Mouse (Mus musculus) stomach, embryonic 15.5 days (tissue): ENCODE data around the gene Ube2e3. TPM values are rescaled to one million over a fixed set of nuclear protein-coding genes. Genes with fewer than 3 reads are reported as not detected.

Source experiments
- ATAC-seq: fragments of 200-750 bp; cut with Nextera tagmentation; 2 replicates; pipeline ENCODE4 v1.8.0; 2017; ENCODE audit warnings: low read depth, moderate number of reproducible peaks, moderate TSS enrichment; ENCODE audit not compliant: insufficient read depth, low FRiP score
- H3K27ac ChIP-seq: fragments of 300-500 bp; sonication (generic); 2 replicates; pipeline ENCODE4 v1.5.1; 2015; ENCODE audit warnings: mild to moderate bottlenecking, inconsistent platforms
- H3K27me3 ChIP-seq: fragments of 300-500 bp; sonication (generic); replicated peaks from 2 replicates; pipeline ENCODE4 v1.6.1; 2015; ENCODE audit warnings: inconsistent platforms
- H3K36me3 ChIP-seq: fragments of 300-500 bp; sonication (generic); 2 replicates; pipeline ENCODE4 v1.6.1; 2015; ENCODE audit warnings: inconsistent platforms
- H3K4me1 ChIP-seq: fragments of 300-500 bp; sonication (generic); 2 replicates; pipeline ENCODE4 v1.6.1; 2015; ENCODE audit warnings: inconsistent platforms
- H3K4me2 ChIP-seq: fragments of 300-500 bp; sonication (generic); 2 replicates; pipeline ENCODE4 v1.6.1; 2015; ENCODE audit warnings: mild to moderate bottlenecking, inconsistent platforms
- H3K4me3 ChIP-seq: fragments of 300-500 bp; sonication (generic); replicated peaks from 2 replicates; pipeline ENCODE4 v1.5.1; 2015; ENCODE audit warnings: inconsistent platforms
- H3K9ac ChIP-seq: fragments of 300-500 bp; sonication (generic); 2 replicates; pipeline ENCODE4 v1.6.1; 2015; ENCODE audit warnings: inconsistent platforms
- H3K9me3 ChIP-seq: fragments of 300-500 bp; sonication (generic); 2 replicates; pipeline ENCODE4 v1.6.1; 2016; ENCODE audit warnings: inconsistent platforms
- WGBS: fragments of 180-500 bp; shearing (Covaris S2); methylation state at CpG from one replicate; pipeline ENCODE4 v1.1.7; 2015; 5-methylcytosine and 5-hydroxymethylcytosine counted together
- polyA plus RNA-seq: library from polyadenylated mRNA; unstranded; fragments of >200 nt; fragmentation: Nextera tagmentation; extraction: Ambion mirVana; gene quantifications from 2 replicates; pipeline ENCODE4 v1.2.1, GENCODE M21; 2015

Ube2e3 gene
- polyA plus RNA-seq, result 121 and 123 TPM in 2 replicates

DNA sequence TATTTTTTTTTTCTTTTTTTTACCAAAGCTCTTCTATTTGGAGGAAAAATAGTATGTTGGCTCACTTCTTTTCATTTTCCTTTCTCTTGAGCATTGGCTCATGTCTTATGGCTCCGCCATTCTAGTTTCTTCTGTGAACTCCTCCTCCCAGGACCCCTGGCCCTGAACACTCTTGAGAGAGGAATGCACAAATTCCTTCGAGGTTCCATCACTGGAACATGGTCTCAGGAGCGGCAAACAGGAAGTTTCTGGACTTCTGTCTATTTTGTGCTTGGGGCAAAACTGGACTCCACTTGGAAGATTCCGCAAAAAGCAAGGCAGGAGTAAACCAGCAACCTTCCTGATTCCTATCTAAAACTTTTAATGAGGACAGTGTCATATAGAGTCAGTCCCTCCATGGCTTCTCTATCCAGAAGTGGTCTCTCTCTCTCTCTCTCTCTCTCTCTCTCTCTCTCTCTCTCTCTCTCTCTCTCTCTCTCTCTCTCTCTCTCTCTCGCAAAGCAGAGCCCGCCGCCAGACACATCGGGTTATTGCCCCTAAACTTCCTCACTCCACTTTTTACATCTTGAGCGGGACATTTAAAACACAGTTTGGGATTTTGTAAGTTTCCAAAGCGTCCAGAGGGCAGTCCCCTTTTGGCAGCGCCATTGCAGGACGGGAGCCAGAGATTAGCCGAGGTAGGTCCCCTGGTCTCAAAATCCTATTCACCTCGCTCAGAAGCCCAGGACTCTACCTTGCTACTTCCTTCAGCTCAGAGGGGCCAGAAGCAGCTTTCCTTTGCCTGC, at the start of gene Ube2e3:
Gene Ube2e3, plus strand, starts transcription at position 399 of the 785 bp plus-strand sequence.
- ATAC-seq, result no peak
- peaks cover 11% of the 10 kb centered on the region for H3K4me1 ChIP-seq
- H3K36me3 ChIP-seq, result no peaks in the 10 kb centered on the region
- H3K9me3 ChIP-seq, result no peaks in the 10 kb centered on the region
- H3K4me2 ChIP-seq, result peak within 1 kb of the TSS; percentile 80
- peak within 1 kb of the TSS; percentile 97 for H3K27ac ChIP-seq
- WGBS, result 11% methylated on average over 14 of the region's 14 CpGs
- peak within 1 kb of the TSS; percentile 87 for H3K9ac ChIP-seq
- H3K4me3 ChIP-seq, result peak within 1 kb of the TSS; percentile 77
- no peaks in the 10 kb centered on the region for H3K27me3 ChIP-seq

DNA sequence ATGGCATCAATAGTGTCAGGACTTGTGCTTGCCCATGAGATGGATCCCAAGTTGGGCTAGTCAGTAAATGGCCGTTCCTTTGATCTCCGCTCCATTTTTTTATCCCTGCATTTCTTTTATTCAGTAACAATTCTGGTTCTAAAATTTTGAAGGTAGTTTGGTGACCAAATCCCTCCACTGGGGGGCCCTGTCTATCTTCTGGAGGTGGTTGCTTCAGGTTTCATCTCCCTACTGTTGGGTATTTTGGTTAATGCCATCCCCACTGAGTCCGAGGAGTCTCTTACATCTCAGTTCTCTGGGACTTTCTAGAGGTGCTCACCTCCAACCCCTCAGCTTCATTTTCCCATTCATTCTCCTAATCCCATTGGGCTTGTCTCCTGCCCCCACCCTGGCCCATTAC, 38.0 kb upstream of the Ube2e3 start:
- Histone ChIP-seq H3K4me3 (no peak overlapping the region), H3K27ac (no peak overlapping the region), H3K9me3 (no peaks in the 10 kb centered on the region), H3K4me2 (no peak overlapping the region), H3K4me1 (no peaks in the 10 kb centered on the region), H3K36me3 (no peaks in the 10 kb centered on the region), H3K9ac (no peak overlapping the region), H3K27me3 (no peaks in the 10 kb centered on the region)
- no peak for ATAC-seq
- WGBS, result 97% methylated on average over 3 of the region's 3 CpGs

DNA sequence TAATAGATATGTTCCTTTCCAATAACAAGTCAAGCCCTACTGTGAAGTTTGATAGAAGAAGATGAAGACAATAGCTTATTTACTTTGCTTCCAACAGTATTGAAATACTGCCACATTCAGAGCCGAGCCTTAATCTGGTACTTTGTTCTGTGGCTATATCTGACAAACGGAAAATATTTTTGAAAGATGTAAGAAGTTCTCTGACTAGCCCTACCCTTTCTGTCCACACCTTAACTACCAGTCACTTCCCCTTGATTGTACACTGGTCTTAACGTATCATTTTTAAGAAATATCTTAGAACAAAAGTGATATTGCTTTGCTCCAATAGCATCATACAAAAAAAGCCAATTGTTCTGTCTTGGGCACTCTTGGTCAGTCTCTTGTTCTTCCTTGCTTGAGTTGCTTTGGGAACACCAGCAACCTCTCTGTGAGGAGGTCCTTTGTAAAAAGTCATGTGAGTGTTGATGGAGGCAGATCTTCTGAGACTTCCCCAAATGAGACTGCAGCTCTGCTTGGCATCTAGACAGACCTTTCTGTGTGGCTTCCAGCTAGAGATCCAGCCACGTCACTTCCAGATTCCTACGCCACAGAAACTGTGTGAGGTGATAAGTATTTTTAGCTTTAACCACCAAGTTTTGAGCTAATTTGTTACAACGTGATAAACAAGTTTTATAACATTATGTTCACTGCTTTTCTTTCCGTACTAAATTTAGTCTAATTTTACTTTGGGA, 26.3 kb upstream of the Ube2e3 start:
- Histone ChIP-seq H3K36me3 (no peaks in the 10 kb centered on the region), H3K27ac (no peak overlapping the region), H3K27me3 (no peaks in the 10 kb centered on the region), H3K4me2 (no peak overlapping the region), H3K9ac (no peak overlapping the region), H3K4me3 (no peak overlapping the region), H3K9me3 (no peaks in the 10 kb centered on the region), H3K4me1 (no peaks in the 10 kb centered on the region)
- ATAC-seq, result no peak
- WGBS, result 74% methylated on average over 7 of the region's 7 CpGs

DNA sequence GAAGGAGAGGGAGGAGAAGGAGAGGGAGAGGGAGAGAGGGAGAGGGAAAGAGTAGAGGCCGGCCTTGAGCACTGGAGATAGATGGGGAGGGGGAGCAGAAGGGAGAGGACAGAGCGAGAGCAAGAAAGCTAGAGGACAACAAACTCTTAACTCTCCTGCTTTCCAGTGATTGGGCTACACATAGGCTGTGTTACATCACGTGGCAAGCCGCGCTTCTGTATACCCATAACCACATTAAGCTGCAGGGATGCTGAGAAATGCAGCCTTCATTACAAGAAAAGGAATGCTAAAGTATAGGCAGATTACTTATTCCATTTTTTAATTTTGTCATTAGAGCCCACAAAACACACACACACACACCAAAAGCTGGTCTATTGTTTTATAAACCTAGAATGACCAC, 23.6 kb upstream of the Ube2e3 start:
- no peak overlapping the region for H3K4me2 ChIP-seq
- no peak for ATAC-seq
- H3K9ac ChIP-seq, result no peak overlapping the region
- no peaks in the 10 kb centered on the region for H3K9me3 ChIP-seq
- H3K27ac ChIP-seq, result no peak overlapping the region
- H3K4me3 ChIP-seq, result no peak overlapping the region
- no peaks in the 10 kb centered on the region for H3K36me3 ChIP-seq
- WGBS, result 88% methylated on average over 5 of the region's 5 CpGs
- no peaks in the 10 kb centered on the region for H3K27me3 ChIP-seq
- H3K4me1 ChIP-seq, result no peaks in the 10 kb centered on the region

DNA sequence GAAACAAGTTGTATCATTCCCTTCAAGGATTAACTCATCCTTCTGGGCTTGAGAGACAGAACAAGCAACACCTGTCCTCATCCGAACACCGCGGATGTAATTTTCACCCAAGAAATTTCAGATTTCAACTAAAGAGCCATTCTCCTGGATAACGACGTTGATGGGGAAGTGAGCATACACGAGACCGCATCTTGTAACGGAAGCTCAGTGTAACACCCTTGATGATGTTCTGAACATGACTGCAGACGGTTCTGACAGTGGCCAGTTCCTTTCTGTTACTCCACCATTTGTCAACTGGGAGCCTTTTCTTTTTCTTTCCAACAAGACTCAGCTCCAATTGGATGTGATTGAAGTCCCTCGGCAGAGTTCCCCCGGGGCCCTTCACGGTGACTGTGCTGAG, 22.6 kb upstream of the Ube2e3 start:
- no peaks in the 10 kb centered on the region for H3K9me3 ChIP-seq
- 88% methylated on average over 12 of the region's 12 CpGs for WGBS
- no peak overlapping the region for H3K9ac ChIP-seq
- ATAC-seq, result no peak
- H3K4me2 ChIP-seq, result no peak overlapping the region
- H3K27ac ChIP-seq, result no peak overlapping the region
- no peaks in the 10 kb centered on the region for H3K27me3 ChIP-seq
- H3K4me1 ChIP-seq, result no peaks in the 10 kb centered on the region
- H3K36me3 ChIP-seq, result no peaks in the 10 kb centered on the region
- no peak overlapping the region for H3K4me3 ChIP-seq

DNA sequence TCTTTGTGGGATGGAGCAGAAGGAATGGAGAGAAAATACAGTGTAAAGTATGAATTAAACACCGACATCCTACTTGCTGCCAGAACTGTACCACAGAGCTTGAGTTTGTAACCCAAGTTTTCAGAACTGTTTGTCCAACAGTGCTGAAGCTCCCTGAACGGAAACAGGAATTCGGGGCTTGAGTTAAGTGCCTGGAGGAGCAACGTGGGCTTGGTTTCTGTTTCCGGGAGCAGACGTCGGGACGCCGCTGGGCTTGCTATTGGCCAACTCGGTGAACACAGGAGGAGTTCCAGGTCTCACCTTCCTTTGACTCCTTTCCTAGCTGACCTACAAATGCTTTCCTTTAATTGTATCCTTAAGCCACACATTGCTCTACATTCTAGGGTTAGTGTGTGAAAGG, 22.2 kb upstream of the Ube2e3 start:
- Histone ChIP-seq H3K9ac (no peak overlapping the region), H3K9me3 (no peaks in the 10 kb centered on the region), H3K4me1 (no peaks in the 10 kb centered on the region), H3K4me3 (no peak overlapping the region), H3K36me3 (no peaks in the 10 kb centered on the region), H3K27me3 (no peaks in the 10 kb centered on the region), H3K27ac (no peak overlapping the region), H3K4me2 (no peak overlapping the region)
- no peak for ATAC-seq
- WGBS, result 82% methylated on average over 10 of the region's 10 CpGs

DNA sequence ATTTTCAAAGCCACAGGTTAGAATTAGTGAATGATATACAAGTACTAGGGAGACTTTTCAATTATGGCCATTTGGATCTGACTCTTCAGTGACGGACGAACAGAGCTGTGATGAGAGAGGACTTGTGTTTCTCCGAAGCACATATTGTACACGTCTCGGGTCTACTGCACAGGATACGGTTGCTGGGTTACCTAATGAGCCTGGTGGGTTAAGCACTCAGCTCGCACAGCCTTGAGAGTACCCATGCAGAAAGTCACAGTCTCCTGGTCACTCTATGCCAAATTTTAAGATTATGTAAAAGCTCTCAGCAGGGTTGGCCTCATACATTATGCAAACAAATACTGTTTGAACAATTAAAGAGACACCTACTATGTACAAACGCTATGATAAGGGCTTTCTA, 13.6 kb upstream of the Ube2e3 start:
- Histone ChIP-seq H3K27ac (no peak overlapping the region), H3K36me3 (no peaks in the 10 kb centered on the region), H3K27me3 (no peaks in the 10 kb centered on the region), H3K4me2 (no peak overlapping the region), H3K4me3 (no peak overlapping the region), H3K4me1 (no peaks in the 10 kb centered on the region), H3K9ac (no peak overlapping the region), H3K9me3 (no peaks in the 10 kb centered on the region)
- WGBS, result 78% methylated on average over 8 of the region's 8 CpGs
- no peak for ATAC-seq

DNA sequence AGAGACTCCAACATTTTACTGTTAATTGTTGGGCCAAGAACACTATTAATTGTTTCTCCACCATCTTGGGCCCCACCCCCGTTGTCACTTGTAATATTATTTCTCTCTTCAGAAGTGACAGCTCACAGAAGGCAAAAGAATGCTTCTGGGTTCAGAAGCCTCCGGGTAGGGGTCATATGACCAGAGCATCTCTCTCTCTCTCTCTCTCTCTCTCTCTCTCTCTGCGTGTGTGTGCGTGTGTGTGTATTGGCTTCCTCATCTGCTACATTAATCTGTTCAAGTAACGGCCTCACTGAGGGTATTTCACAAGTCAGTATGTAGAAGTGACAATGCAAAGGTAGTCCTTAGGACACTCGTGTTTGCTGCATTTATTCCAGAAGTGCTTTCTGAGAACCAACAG, 9.3 kb upstream of the Ube2e3 start:
- Histone ChIP-seq H3K27me3 (no peaks in the 10 kb centered on the region), H3K4me3 (no peak overlapping the region), H3K4me1 (no peaks in the 10 kb centered on the region), H3K36me3 (no peaks in the 10 kb centered on the region), H3K9ac (no peak overlapping the region), H3K9me3 (no peaks in the 10 kb centered on the region), H3K4me2 (no peak overlapping the region), H3K27ac (no peak overlapping the region)
- 71% methylated on average over 6 of the region's 6 CpGs for whole genome bisulfite sequencing
- no peak for ATAC-seq

DNA sequence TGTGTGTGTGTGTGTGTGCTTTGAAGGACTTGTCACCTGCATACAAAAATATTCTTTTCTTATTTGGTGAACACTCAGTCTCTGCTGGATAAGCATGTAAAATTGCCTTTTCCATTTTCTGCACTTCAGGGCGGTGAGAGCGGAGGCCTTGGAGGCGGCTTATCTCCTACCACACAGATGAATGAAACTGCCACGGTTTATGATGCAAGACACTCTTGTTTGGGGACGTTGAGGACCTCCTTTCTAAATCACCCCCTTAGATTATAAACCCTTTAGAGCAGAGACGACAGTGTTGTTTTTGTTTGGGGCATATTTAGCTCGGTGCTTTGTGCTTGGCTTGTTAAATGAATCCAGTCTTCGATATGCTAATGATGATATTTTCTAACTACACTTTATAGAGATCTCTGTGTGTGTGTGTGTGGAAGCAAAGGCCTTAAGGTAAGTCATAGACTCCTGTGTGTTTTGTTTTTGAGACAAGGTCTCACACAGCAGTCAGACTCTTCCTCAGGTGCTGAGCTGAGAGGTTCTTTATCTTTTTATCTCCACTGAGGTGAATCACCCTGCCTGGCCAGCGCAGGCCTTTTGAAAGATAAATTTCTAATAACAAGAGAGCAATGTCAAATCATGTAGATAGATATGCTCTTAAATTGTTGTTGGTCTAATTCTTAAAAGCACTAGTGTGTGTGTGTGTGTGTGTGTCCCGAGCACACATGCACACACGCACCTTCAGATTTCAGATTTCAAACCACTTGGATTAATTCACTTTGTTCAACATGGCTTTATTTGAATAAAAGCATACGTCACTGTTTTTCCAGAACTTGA, 8.4 kb upstream of the Ube2e3 start:
- Histone ChIP-seq H3K27me3 (no peaks in the 10 kb centered on the region), H3K4me3 (no peak overlapping the region), H3K4me2 (no peak overlapping the region), H3K9ac (no peak overlapping the region), H3K36me3 (no peaks in the 10 kb centered on the region), H3K4me1 (no peaks in the 10 kb centered on the region), H3K27ac (no peak overlapping the region), H3K9me3 (no peaks in the 10 kb centered on the region)
- WGBS, result 78% methylated on average over 12 of the region's 12 CpGs
- no peak; the same call in 1 of the 2 replicates for ATAC-seq

DNA sequence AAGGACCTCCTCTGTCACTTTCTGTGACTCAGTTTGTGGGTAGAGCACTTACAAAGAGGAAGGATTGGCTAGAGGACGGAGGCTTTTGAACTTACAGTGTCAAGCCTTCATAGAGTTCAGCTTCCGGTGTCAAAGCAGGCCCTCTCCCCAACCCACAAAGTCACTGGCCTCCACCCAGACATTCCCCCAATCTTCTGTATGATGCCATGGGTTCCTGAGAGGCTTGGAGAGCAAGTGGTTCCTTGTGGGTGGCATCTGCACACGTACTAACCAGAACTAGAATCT, 7.9 kb upstream of the Ube2e3 start:
- no peaks in the 10 kb centered on the region for H3K9me3 ChIP-seq
- no peak for ATAC-seq
- H3K27ac ChIP-seq, result no peak overlapping the region

DNA sequence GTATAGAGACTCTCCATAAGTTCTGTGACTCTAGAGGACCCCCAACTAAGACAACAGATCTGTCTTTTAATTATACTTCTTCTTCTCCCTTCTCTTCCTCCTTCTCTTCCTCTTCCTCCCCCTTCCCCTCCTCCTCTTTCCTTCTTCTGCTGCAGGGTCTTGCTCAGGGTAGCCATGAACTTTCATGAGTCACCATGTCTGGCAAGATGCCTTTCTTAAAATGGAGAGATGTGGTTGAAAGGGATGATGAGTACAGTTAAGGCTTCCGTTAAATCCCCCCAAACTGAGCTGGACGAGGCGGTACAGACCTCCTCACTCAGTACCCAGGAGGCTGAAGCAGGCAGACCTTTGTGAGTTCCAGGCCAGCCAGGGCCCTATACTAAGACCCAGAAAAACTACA, 3.8 kb upstream of the Ube2e3 start:
- no peaks in the 10 kb centered on the region for H3K9me3 ChIP-seq
- WGBS, result 92% methylated on average over 3 of the region's 3 CpGs
- ATAC-seq, result no peak
- H3K27ac ChIP-seq, result no peak overlapping the region
- no peaks in the 10 kb centered on the region for H3K36me3 ChIP-seq
- no peak overlapping the region for H3K4me2 ChIP-seq
- H3K9ac ChIP-seq, result no peak overlapping the region
- H3K27me3 ChIP-seq, result no peaks in the 10 kb centered on the region
- H3K4me3 ChIP-seq, result no peak overlapping the region
- no peaks in the 10 kb centered on the region for H3K4me1 ChIP-seq

More for the DNA sequence above, 7.9 kb upstream of the Ube2e3 start:
- Histone ChIP-seq H3K36me3 (no peaks in the 10 kb centered on the region), H3K4me1 (no peaks in the 10 kb centered on the region), H3K9ac (no peak overlapping the region), H3K27me3 (no peaks in the 10 kb centered on the region), H3K4me3 (no peak overlapping the region), H3K4me2 (no peak overlapping the region)
- whole genome bisulfite sequencing, result 80% methylated on average over 3 of the region's 3 CpGs

DNA sequence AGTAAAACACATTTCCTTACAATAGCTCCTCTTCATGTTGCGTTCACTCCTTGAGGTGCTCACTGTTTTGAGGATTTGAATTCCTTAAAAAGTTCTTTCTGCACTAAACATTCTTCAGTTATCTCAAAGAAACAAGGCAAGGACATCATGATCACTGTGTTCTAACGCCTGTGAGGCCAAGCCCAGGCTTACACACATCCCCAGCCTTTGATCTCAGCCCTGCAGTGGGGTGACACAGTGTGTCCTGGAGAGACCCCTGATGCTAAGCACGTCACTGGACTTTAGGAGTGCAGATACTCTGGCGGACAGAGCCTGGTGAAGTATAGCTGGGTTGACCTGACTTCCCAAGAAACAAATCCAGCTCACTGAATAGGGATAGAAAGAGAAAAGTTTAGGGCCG, 3.1 kb upstream of the Ube2e3 start:
- H3K4me3 ChIP-seq, result no peak overlapping the region
- no peak overlapping the region for H3K9ac ChIP-seq
- H3K9me3 ChIP-seq, result no peaks in the 10 kb centered on the region
- WGBS, result 74% methylated on average over 5 of the region's 5 CpGs
- H3K27me3 ChIP-seq, result no peaks in the 10 kb centered on the region
- no peaks in the 10 kb centered on the region for H3K4me1 ChIP-seq
- no peaks in the 10 kb centered on the region for H3K36me3 ChIP-seq
- no peak overlapping the region for H3K4me2 ChIP-seq
- no peak overlapping the region for H3K27ac ChIP-seq
- ATAC-seq, result no peak
